Mouse (Mus musculus) kidney, postnatal 0 days (tissue): ENCODE measurements around the gene Tspan4. TPM values are rescaled to one million over a fixed set of nuclear protein-coding genes. Genes with fewer than 3 reads are reported as not detected.
A peak's percentile ranks its signal among the peaks of the same experiment; 100 is the strongest.

ENCODE experiments used
- ATAC-seq: fragments of 200-750 bp; cut with Nextera tagmentation; replicated peaks from 2 replicates; pipeline ENCODE4 v1.8.0; 2017; ENCODE audit warnings: low read depth, moderate number of reproducible peaks, moderate TSS enrichment, moderate library complexity; ENCODE audit not compliant: low FRiP score
- DNase-seq: peaks from one replicate; pipeline ENCODE4 v3.0.0-alpha.2; 2016; ENCODE audit warnings: low spot score
- H3K27ac ChIP-seq: fragments of 300-500 bp; sonication (generic); 2 replicates; pipeline ENCODE4 v1.5.1; 2014; ENCODE audit warnings: mild to moderate bottlenecking
- H3K27me3 ChIP-seq: fragments of 300-500 bp; sonication (generic); 2 replicates; pipeline ENCODE4 v1.6.1; 2014; ENCODE audit warnings: low read length, mixed read lengths; ENCODE audit not compliant: insufficient read depth
- H3K36me3 ChIP-seq: fragments of 300-500 bp; sonication (generic); 2 replicates; pipeline ENCODE4 v1.6.1; 2014; ENCODE audit warnings: low read length, mixed read lengths; ENCODE audit not compliant: insufficient read depth
- H3K4me1 ChIP-seq: fragments of 300-500 bp; sonication (generic); replicated peaks from 2 replicates; pipeline ENCODE4 v1.6.1; 2014; ENCODE audit warnings: antibody characterized with exemption, low read length, mixed read lengths; ENCODE audit not compliant: insufficient read depth
- H3K4me2 ChIP-seq: fragments of 300-500 bp; sonication (generic); 2 replicates; pipeline ENCODE4 v1.6.1; 2014; ENCODE audit warnings: mild to moderate bottlenecking, low read length, moderate library complexity, mixed read lengths
- H3K4me3 ChIP-seq: fragments of 300-500 bp; sonication (generic); replicated peaks from 2 replicates; pipeline ENCODE4 v1.5.1; 2014; ENCODE audit warnings: low read depth, low read length
- H3K9ac ChIP-seq: fragments of 300-500 bp; sonication (generic); 2 replicates; pipeline ENCODE4 v1.6.1; 2014; ENCODE audit warnings: low read depth, low read length
- H3K9me3 ChIP-seq: fragments of 300-500 bp; sonication (generic); replicated peaks from 2 replicates; pipeline ENCODE4 v1.6.1; 2016; ENCODE audit warnings: low read length, inconsistent platforms, mixed read lengths
- CTCF ChIP-seq: IDR thresholded peaks from 2 replicates; pipeline ENCODE4 v1.5.1; 2016; ENCODE audit warnings: antibody characterized with exemption, low read depth, mild to moderate bottlenecking, moderate library complexity
- WGBS: fragments of 180-500 bp; shearing (Covaris S2); extraction: QIAGEN DNeasy Blood & Tissue Kit; methylation state at CpG from one replicate; pipeline ENCODE4 v1.1.7; 2014; 5-methylcytosine and 5-hydroxymethylcytosine counted together
- polyA plus RNA-seq: library from polyadenylated mRNA; unstranded; fragments of >200 nt; fragmentation: Nextera tagmentation; extraction: Ambion mirVana; gene quantifications from 2 replicates; pipeline ENCODE4 v1.2.1, GENCODE M21; 2015

Tspan4 gene
- polyA plus RNA-seq = 109 and 115 TPM in 2 replicates

DNA sequence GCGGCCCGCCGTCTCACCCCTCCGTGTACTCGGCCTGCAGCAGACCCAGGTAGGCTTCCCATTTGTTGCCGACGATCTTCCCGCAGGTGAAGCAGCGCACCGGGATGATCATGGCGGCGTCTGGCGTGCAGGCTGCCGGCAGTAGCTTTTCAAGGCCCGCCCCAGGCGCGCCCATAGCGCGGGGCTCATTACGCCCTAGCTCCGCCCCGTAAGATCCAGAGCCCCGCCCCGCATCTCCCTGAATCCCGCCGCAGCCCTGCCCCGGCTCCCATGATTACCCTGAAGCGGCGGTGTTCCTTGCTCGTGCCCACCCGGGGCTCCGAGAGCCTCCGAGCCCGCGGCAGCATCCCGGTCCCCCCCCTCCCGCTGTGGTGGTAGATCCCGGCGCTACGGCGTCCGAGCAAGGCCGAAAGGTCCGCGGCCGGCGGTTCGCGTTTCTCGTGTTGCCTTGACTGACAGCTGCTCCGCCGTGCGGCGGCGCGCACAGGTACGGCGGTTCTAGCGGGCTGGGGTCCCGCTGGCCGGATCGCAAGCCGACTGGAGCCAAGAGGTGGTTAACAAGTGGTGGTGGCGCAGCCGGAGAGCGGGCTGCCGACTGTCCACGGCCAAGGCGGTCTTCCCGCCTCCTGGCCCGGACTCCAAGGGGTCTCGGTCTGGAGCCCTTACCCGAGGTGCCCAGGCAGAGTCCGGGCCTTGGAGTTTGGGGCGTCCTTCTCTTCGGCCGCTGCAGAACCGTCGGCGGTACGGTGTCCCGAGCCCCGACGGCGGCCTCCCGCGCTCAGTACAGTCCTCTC, at the start of gene Tspan4, which contains the start of gene Polr2l:
Gene Tspan4, plus strand, starts transcription at position 230 of the 794 bp plus-strand sequence.
Gene Polr2l, minus strand, starts transcription at position 122 of the 794 bp plus-strand sequence.
- H3K27ac ChIP-seq = peak within 1 kb of the TSS; percentile 96
- H3K4me1 ChIP-seq = peaks cover 23% of the 10 kb centered on the region
- H3K36me3 ChIP-seq = peaks cover 17% of the 10 kb centered on the region
- H3K9me3 ChIP-seq = no peaks in the 10 kb centered on the region
- under 1% methylated on average over 83 of the region's 87 CpGs for WGBS
- DNase-seq (peak; percentile 86), ATAC-seq (peak; percentile 31)
- no peak for TF ChIP-seq CTCF
- no peaks in the 10 kb centered on the region for H3K27me3 ChIP-seq
- peak within 1 kb of the TSS; percentile 97 for H3K4me2 ChIP-seq
- peak within 1 kb of the TSS; percentile 77 for H3K4me3 ChIP-seq
- peak within 1 kb of the TSS; percentile 88 for H3K9ac ChIP-seq

DNA sequence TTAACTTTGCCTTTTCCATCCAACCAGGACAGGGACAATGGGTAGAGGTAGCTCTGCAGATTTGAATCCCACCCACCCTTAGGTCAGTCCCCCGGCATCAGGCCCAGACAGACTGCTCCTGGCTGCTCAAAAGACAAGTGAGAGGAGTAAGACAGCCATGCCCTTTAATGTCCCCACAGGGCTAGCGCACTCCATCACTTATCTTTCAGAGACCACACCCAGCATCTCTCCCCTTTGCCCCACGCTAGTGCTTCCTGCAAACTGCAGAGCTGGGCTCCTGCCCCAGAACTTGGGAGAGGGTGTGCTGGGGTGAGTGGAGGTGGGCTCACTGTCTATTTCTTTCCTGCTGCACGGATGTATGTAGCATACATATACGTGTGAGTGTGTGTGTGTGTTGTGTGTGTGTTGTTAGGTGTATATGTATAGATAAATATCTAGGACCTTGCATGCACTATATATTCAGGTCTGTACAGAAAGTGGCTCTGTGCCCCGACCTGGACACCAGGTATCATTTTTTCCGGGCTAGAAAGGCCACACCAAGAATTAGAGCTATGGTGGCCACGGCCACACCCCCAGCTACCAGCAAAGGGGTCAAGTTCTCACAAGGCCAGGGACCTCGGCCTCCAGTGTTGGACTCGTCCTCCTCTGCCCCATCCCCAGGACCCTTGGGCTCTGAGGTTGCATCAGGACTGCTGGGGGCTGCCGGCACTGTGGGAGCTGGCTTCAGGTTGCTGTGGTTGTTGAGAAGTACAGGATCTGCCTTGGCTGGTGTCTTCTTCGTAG, 47.9 kb upstream of the Tspan4 start:
- H3K4me1 ChIP-seq = no peaks in the 10 kb centered on the region
- H3K36me3 ChIP-seq = peaks cover 16% of the 10 kb centered on the region; the same call in 1 of the 2 replicates
- TF ChIP-seq CTCF = no peak
- WGBS = 83% methylated on average over 12 of the region's 12 CpGs
- H3K27ac ChIP-seq = no peak overlapping the region
- no peak overlapping the region for H3K9ac ChIP-seq
- H3K4me2 ChIP-seq = no peak overlapping the region
- H3K27me3 ChIP-seq = no peaks in the 10 kb centered on the region
- no peak for ATAC-seq
- H3K4me3 ChIP-seq = no peak overlapping the region
- no peaks in the 10 kb centered on the region for H3K9me3 ChIP-seq
- no peak for DNase-seq

DNA sequence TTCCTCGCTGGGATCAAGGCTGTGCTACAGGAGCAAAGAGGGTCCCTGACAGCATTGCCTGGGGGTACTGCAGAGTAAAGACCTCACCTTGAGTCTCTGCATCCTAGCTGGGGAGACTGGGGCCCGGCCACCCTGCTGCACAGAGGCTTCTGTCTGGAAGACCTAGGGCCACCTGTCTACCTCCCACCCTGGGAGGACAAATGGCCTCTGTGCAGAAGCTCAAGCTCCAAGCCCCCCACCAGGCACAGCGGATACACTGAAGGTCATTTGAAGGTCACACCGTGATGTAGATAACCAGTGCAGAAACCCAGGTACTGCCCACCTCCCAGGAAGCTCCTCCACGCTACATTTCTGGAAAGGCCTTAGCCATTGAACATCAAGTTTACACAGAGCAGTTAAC, 46.3 kb upstream of the Tspan4 start:
- Histone ChIP-seq H3K9me3 (no peaks in the 10 kb centered on the region), H3K4me2 (0 out of 2 replicates have a peak overlapping the region, but pooled peaks have one; percentile 23), H3K27me3 (no peaks in the 10 kb centered on the region), H3K4me1 (no peaks in the 10 kb centered on the region), H3K9ac (no peak overlapping the region), H3K27ac (no peak overlapping the region), H3K36me3 (peaks cover 23% of the 10 kb centered on the region; the same call in 1 of the 2 replicates), H3K4me3 (no peak overlapping the region)
- WGBS = 52% methylated on average over 5 of the region's 5 CpGs
- DNase-seq = no peak
- ATAC-seq = no peak
- TF ChIP-seq CTCF = no peak

DNA sequence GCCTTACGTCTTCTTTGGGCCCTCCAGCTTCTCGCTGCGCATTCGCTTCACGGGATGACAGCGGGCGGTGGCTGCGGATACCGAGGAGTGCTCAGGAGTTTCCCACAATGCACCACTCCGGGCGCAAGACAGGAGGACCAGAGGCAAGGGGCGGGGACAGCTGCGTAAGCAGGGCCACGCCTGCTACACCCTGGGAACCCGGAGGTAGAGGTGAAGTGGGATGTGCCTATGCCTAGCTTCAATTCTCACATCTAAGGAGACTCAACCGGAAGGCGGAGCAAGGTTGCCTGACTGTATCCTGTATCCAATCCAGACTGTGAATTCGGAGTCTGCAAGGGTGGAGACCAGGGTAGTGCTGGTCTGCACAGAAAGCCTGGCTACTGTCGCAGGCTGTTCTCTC, 45.7 kb upstream of the Tspan4 start, which contains the start of gene Cend1:
Gene Cend1, minus strand, starts transcription at position 182 of the 400 bp plus-strand sequence.
- Histone ChIP-seq H3K4me2 (0 out of 2 replicates have a peak within 1 kb of the TSS, but pooled peaks have one; percentile 23), H3K9ac (no peak within 1 kb of the TSS)

GRCm38 (mm10) chr7:141429840-141430584, 45.0 kb upstream of the Tspan4 start:
- no peak for DNase-seq
- H3K27me3 ChIP-seq = no peaks in the 10 kb centered on the region
- no peak overlapping the region for H3K27ac ChIP-seq
- H3K4me3 ChIP-seq = no peak overlapping the region
- WGBS = 63% methylated on average over 9 of the region's 9 CpGs
- peaks cover 23% of the 10 kb centered on the region; the same call in 1 of the 2 replicates for H3K36me3 ChIP-seq
- no peak for ATAC-seq
- peaks cover 9% of the 10 kb centered on the region for H3K4me1 ChIP-seq
- no peak overlapping the region for H3K9ac ChIP-seq
- TF ChIP-seq CTCF = no peak
- H3K9me3 ChIP-seq = no peaks in the 10 kb centered on the region
- H3K4me2 ChIP-seq = no peak overlapping the region

More for the DNA sequence above, 45.7 kb upstream of the Tspan4 start, which contains the start of gene Cend1:
- peak; percentile 61 for DNase-seq
- no peak within 1 kb of the TSS for H3K27ac ChIP-seq
- H3K9me3 ChIP-seq = no peaks in the 10 kb centered on the region
- peaks cover 23% of the 10 kb centered on the region; the same call in 1 of the 2 replicates for H3K36me3 ChIP-seq
- peak; percentile 54 for ATAC-seq
- H3K4me3 ChIP-seq = no peak within 1 kb of the TSS
- TF ChIP-seq CTCF = no peak
- H3K4me1 ChIP-seq = peaks cover 3% of the 10 kb centered on the region; the same call in 1 of the 2 replicates
- 5% methylated on average over 19 of the region's 19 CpGs for WGBS
- no peaks in the 10 kb centered on the region for H3K27me3 ChIP-seq
